Mouse (Mus musculus): Measurements from ENCODE around the gene St6gal1. TPM values are rescaled to one million over a fixed set of nuclear protein-coding genes. Genes with fewer than 3 reads are reported as not detected.

St6gal1 gene
- polyA plus RNA-seq, 1 experiment, result 8.7 TPM

DNA sequence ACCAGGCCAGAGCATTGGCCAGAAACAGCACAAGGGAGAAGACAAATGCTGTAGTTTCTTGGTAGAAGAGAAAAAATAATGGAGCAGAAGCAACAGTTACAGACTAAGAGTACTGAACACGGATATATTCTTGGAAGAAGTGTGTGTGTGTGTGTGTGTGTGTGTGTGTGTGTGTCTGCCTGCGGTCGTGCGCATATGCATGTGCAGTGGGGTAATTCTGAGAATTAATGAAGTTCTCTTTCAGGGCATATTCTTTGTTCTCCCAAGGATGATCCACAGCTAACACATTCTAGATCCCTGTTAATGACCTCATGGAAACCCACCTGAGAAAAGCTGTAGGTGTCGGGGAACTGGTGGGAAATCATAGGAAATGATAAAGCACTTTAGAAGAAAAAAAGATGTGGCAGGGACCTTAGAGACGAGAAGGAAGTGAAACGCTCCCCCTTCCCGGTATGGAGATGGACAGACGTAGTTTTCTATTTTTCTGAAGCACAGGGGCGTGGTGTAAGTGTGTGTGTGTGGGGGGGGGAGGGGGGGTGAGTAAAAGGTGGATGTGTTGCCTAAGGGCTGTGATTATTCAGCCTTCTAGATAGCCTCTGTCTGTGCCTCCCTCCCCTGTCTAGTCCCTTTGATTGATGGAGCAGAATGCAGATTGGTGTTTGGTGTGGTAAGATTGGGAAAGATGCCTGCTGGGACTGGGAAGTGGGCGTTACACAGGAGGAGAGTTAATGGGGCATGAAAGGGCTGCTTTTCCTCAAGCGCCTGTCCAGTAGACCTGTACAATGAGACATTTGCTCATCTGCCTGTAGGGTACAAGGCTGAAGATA is 82.8 kb downstream of the St6gal1 start:
- Histone ChIP-seq H3K27ac (ENCODE audit: control insufficient read depth, insufficient read depth, low read depth, low read length, poor library complexity) (no peak overlapping the region), H3K4me3 (replicated peaks; ENCODE audit: control insufficient read depth, low read depth, low read length) (no peak overlapping the region), H3K4me1 (ENCODE audit: control insufficient read depth, insufficient read depth, low read length) (peaks cover 2% of the 10 kb centered on the region; the same call in 1 of the 2 replicates)
- no peak for TF ChIP-seq CTCF (IDR thresholded peaks at IDR 0.05; ENCODE audit: control insufficient read depth, insufficient read depth, low read length)
- TF ChIP-seq POLR2A (IDR thresholded peaks at IDR 0.05; ENCODE audit: borderline replicate concordance, control insufficient read depth, low read depth, low read length), result no peak
- 30% methylated on average over 12 of the region's 12 CpGs for WGBS

DNA sequence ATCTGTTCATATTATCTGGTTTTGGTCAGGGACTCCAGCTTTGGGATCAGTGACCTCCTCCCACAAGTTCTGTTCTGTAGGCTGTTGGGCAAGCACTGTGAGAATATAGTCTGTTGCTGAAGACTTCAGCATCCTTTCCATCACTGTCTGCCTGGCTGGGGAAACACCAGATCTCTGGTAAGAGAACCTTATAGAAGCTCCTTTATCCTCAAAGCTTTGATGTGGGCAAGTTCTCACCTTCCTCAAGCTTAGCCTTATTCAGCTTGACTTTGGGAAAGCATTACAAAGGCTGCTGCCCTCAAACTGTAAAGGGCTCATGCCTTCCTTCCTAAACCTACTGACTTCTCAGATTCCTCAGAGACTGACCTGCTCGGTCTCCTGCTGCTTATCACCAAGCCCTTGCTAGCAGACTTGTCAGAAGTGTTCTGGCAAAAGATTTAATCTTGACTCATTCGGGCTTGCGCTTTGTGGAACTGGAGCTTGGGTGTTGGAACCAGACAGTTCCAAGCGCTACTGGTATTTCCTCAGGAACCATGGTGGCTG is 83.5 kb downstream of the St6gal1 start:
- WGBS, result 39% methylated on average over 4 of the region's 4 CpGs
- no peak overlapping the region for H3K4me3 ChIP-seq (replicated peaks; ENCODE audit: control insufficient read depth, low read depth, low read length)
- H3K4me1 ChIP-seq (ENCODE audit: control insufficient read depth, insufficient read depth, low read length), result peaks cover 2% of the 10 kb centered on the region; the same call in 1 of the 2 replicates
- H3K27ac ChIP-seq (ENCODE audit: control insufficient read depth, insufficient read depth, low read depth, low read length, poor library complexity), result no peak overlapping the region
- no peak for TF ChIP-seq POLR2A (IDR thresholded peaks at IDR 0.05; ENCODE audit: borderline replicate concordance, control insufficient read depth, low read depth, low read length)
- no peak for TF ChIP-seq CTCF (IDR thresholded peaks at IDR 0.05; ENCODE audit: control insufficient read depth, insufficient read depth, low read length)

DNA sequence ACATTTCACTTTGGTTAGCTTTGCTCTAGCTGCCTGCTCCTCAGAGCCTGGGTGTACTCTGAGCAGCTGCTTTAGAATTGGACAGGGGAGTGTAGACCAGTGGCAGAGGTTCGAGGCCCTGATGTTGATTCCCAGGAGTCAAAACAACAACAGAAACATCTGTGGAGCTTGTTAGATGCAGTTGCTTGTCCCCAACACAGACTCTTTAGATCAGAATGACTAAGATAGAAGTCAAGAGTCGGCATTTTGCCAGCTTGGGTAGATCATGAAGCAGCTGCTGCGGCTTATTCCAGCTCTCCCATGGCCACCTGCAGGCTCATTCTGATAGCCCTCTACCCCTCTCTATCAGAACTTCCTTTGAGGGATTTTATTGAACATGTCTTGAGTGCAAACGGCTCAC is 84.5 kb downstream of the St6gal1 start:
- 73% methylated on average over 4 of the region's 4 CpGs for WGBS
- TF ChIP-seq POLR2A (IDR thresholded peaks at IDR 0.05; ENCODE audit: borderline replicate concordance, control insufficient read depth, low read depth, low read length), result no peak
- TF ChIP-seq CTCF (IDR thresholded peaks at IDR 0.05; ENCODE audit: control insufficient read depth, insufficient read depth, low read length), result no peak

DNA sequence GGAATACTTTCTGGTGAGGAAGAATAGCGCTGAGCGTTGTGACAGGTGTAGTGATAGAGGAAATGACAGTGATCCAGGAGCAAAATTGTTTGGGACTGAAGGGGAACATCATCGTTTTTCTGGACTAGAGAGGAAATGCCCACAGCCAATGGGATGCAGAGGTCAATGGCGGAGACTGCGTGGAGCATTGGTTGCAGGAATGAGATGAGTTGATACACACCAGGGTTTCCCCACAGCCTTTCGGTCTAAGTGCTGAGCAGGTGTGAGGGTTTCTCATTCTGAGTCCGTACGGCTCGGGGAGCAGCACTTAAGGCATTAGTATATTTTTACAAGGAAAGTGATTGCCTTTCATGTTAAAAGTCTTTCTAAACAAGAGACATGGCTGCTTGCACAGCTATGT is 88.1 kb downstream of the St6gal1 start:
- H3K4me1 ChIP-seq (ENCODE audit: control insufficient read depth, insufficient read depth, low read length), result peaks cover 2% of the 10 kb centered on the region; the same call in 1 of the 2 replicates
- 86% methylated on average over 9 of the region's 9 CpGs for WGBS
- TF ChIP-seq CTCF (IDR thresholded peaks at IDR 0.05; ENCODE audit: control insufficient read depth, insufficient read depth, low read length) (no peak), POLR2A (IDR thresholded peaks at IDR 0.05; ENCODE audit: borderline replicate concordance, control insufficient read depth, low read depth, low read length) (no peak)
- no peak overlapping the region for H3K4me3 ChIP-seq (replicated peaks; ENCODE audit: control insufficient read depth, low read depth, low read length)
- H3K27ac ChIP-seq (ENCODE audit: control insufficient read depth, insufficient read depth, low read depth, low read length, poor library complexity), result no peak overlapping the region

More for the DNA sequence above, 84.5 kb downstream of the St6gal1 start:
- Histone ChIP-seq H3K27ac (ENCODE audit: control insufficient read depth, insufficient read depth, low read depth, low read length, poor library complexity) (no peak overlapping the region), H3K4me1 (ENCODE audit: control insufficient read depth, insufficient read depth, low read length) (peaks cover 2% of the 10 kb centered on the region; the same call in 1 of the 2 replicates), H3K4me3 (replicated peaks; ENCODE audit: control insufficient read depth, low read depth, low read length) (no peak overlapping the region)

DNA sequence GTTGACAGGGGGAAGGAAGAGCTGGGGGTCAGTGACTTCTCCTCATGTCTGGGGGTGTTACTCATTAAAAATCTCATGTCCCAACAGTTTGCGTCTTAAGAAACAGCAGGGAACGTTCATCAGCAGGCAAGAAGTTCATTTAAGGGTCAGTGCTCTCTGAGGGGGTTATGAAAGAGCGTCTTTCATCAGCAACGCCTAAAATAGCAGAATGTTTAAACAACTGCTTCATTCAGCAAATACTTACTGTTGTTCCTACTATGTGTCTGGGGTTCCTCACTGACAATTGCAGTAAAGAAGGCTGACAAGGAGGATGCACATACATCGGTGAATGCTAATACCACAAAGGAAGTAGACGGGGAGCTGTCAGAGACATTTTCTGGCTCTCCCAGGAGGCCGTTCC is 90.2 kb downstream of the St6gal1 start:
- H3K27ac ChIP-seq (ENCODE audit: control insufficient read depth, insufficient read depth, low read depth, low read length, poor library complexity), result no peak overlapping the region
- H3K4me1 ChIP-seq (ENCODE audit: control insufficient read depth, insufficient read depth, low read length), result peaks cover 2% of the 10 kb centered on the region; the same call in 1 of the 2 replicates
- H3K4me3 ChIP-seq (replicated peaks; ENCODE audit: control insufficient read depth, low read depth, low read length), result no peak overlapping the region
- WGBS, result 6% methylated on average over 7 of the region's 7 CpGs
- TF ChIP-seq POLR2A (IDR thresholded peaks at IDR 0.05; ENCODE audit: borderline replicate concordance, control insufficient read depth, low read depth, low read length), result no peak
- no peak for TF ChIP-seq CTCF (IDR thresholded peaks at IDR 0.05; ENCODE audit: control insufficient read depth, insufficient read depth, low read length)

DNA sequence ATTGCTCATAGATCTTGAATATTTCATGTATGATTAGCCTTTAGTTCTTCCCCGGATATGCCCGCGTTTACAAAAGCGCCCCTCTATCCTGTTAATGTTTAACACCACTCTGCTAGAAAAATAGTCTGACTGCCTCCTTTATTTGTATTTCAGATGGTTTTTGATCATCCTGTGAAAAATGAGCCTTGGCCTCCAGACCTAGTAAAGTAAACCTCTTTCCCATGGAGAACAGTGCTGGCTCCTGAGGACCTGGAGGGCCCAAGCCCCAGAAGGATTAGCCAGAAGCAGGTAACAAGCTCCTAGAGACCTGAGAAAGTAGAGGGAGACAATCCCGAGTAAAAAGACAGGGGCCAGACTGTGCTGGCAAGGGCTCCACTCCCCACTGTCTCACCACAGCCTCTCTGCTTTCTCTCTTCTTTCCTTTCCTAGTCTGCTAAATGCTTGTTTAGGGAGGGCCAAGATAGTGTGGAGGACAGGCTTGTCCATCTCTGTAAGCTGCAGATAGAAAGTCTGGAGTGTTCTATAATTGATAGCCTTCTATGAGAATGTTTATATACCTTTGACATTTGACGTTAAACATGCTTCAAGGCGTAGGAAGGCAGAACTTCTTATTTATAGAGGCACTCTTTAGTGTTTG is 93.0 kb downstream of the St6gal1 start:
- no peak overlapping the region for H3K4me3 ChIP-seq (replicated peaks; ENCODE audit: control insufficient read depth, low read depth, low read length)
- WGBS, result 88% methylated on average over 7 of the region's 7 CpGs
- no peak overlapping the region for H3K27ac ChIP-seq (ENCODE audit: control insufficient read depth, insufficient read depth, low read depth, low read length, poor library complexity)
- H3K4me1 ChIP-seq (ENCODE audit: control insufficient read depth, insufficient read depth, low read length), result no peaks in the 10 kb centered on the region; the same call in 1 of the 2 replicates
- TF ChIP-seq CTCF (IDR thresholded peaks at IDR 0.05; ENCODE audit: control insufficient read depth, insufficient read depth, low read length), result no peak
- no peak for TF ChIP-seq POLR2A (IDR thresholded peaks at IDR 0.05; ENCODE audit: borderline replicate concordance, control insufficient read depth, low read depth, low read length)

DNA sequence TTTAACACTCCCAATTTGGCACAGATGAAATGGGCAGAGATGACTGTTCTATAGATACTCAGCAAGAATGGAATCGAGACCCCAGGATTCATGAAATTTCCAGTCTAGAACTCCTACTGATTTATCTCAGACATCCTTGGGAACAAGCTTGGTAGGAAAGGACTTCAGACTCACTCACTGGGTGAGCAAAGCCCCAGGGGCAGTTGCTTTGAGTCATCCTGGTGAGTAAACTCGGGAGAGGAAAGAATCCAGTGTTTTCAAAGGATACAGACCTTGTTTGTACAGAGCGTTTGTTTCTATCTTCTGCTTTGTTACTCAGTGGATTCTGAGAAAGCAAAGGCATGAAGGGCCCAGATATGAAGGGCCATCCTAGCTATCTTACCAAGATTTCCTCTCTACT is 95.5 kb downstream of the St6gal1 start:
- Histone ChIP-seq H3K4me1 (ENCODE audit: control insufficient read depth, insufficient read depth, low read length) (no peaks in the 10 kb centered on the region; the same call in 1 of the 2 replicates), H3K27ac (ENCODE audit: control insufficient read depth, insufficient read depth, low read depth, low read length, poor library complexity) (no peak overlapping the region), H3K4me3 (replicated peaks; ENCODE audit: control insufficient read depth, low read depth, low read length) (no peak overlapping the region)
- WGBS, result 81% methylated on average over 3 of the region's 3 CpGs
- TF ChIP-seq CTCF (IDR thresholded peaks at IDR 0.05; ENCODE audit: control insufficient read depth, insufficient read depth, low read length), result no peak
- no peak for TF ChIP-seq POLR2A (IDR thresholded peaks at IDR 0.05; ENCODE audit: borderline replicate concordance, control insufficient read depth, low read depth, low read length)

DNA sequence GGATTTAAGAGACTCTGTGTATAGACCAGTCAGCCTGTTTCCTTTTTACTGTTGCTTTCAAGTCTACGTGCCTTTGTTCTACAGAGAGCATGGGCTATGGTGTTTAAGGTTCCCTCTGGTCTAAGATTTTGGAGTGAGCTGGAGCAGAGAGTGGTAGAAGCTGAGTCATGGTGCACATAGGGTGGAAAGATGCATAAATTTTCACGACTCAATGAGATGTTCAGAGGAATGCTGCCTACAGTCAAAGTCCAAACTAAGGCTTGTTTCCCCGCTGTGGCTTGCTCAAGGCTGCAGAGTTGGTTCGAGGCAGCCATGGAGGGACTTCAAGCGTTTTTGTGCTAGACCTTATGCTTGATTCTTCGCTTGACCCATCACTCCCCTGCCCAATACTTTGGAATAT is 96.0 kb downstream of the St6gal1 start:
- 75% methylated on average over 6 of the region's 6 CpGs for WGBS
- TF ChIP-seq POLR2A (IDR thresholded peaks at IDR 0.05; ENCODE audit: borderline replicate concordance, control insufficient read depth, low read depth, low read length) (no peak), CTCF (IDR thresholded peaks at IDR 0.05; ENCODE audit: control insufficient read depth, insufficient read depth, low read length) (no peak)
- no peaks in the 10 kb centered on the region; the same call in 1 of the 2 replicates for H3K4me1 ChIP-seq (ENCODE audit: control insufficient read depth, insufficient read depth, low read length)
- H3K27ac ChIP-seq (ENCODE audit: control insufficient read depth, insufficient read depth, low read depth, low read length, poor library complexity), result no peak overlapping the region
- no peak overlapping the region for H3K4me3 ChIP-seq (replicated peaks; ENCODE audit: control insufficient read depth, low read depth, low read length)

Data from bone marrow, adult 2 months (tissue).